Mouse (Mus musculus) E14TG2a.4 (cell line): Measurements from ENCODE around the gene Eef1b2.
A peak's percentile ranks its signal among the peaks of the same experiment; 100 is the strongest.
"Not testable (repeated sequence)": the region's sequence is repeated elsewhere in the genome, so short reads cannot be mapped to it uniquely, and the experiment has no call there.

ENCODE experiments used
- H3K27me3 ChIP-seq: 2 replicates; pipeline ENCODE4 v1.6.1; 2014; ENCODE audit warnings: low read length, control low read depth; ENCODE audit not compliant: insufficient read depth
- H3K36me3 ChIP-seq: 2 replicates; pipeline ENCODE4 v1.6.1; 2014; ENCODE audit warnings: low read length, control low read depth; ENCODE audit not compliant: insufficient read depth
- H3K4me1 ChIP-seq: replicated peaks from 2 replicates; pipeline ENCODE4 v1.6.1; 2014; ENCODE audit warnings: low read depth, low read length, control low read depth
- H3K4me3 ChIP-seq: replicated peaks from 2 replicates; pipeline ENCODE4 v1.5.1; 2014; ENCODE audit warnings: mild to moderate bottlenecking, low read length
- H3K9me3 ChIP-seq: 2 replicates; pipeline ENCODE4 v1.6.1; 2014; ENCODE audit warnings: low read length, control low read depth
- CTCF ChIP-seq: conservative IDR thresholded peaks from 2 replicates; pipeline ENCODE4 v1.5.1; 2014; ENCODE audit warnings: low read length
- NANOG ChIP-seq: IDR thresholded peaks from 2 replicates; pipeline ENCODE4 v1.6.1; 2014; ENCODE audit warnings: borderline replicate concordance, low read length, mixed read lengths
- POU5F1 ChIP-seq: IDR thresholded peaks from 2 replicates; pipeline ENCODE4 v1.6.1; 2014; ENCODE audit warnings: low read length, borderline replicate concordance

Gene Eef1b2

GRCm38 (mm10) chr1:63182212-63182611 lies 5.6 kb downstream of the Eef1b2 start:
- no peaks in the 10 kb centered on the region for H3K27me3 ChIP-seq
- H3K4me3 ChIP-seq, result no peak overlapping the region
- H3K36me3 ChIP-seq, result peaks cover 48% of the 10 kb centered on the region
- H3K9me3 ChIP-seq, result peaks cover 8% of the 10 kb centered on the region
- H3K4me1 ChIP-seq, result peaks cover 28% of the 10 kb centered on the region
- TF ChIP-seq NANOG (no peak), POU5F1 (no peak), CTCF (no peak)

DNA sequence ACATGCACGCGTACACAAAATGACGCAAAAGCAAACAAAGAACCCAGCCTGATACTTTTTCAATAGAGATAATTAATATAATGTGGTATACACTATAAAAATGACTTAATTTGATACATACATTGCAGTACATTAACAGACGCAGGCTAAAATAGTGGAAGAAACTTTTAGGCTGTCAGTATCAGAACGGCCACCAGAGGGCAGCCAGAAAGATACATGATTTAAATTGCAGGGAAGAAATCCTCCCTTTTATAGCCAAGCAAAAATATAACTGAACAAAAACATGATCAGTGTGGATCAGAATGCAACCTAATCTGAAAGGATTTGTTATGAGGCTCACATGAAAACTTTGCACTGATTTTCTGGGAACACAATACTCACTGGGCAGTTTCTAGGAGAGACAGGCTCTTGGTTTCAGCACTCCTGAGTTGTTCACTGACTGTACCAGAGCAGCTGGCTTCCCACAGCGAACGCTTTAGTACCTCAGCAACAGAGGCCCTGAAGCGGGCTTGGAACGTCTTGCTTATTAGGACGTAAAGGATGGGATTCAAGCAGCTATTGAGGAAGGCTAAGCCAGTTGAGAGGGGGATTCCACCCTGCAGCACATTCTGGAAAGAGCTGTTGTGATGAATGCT lies 6.1 kb downstream of the Eef1b2 start:
- TF ChIP-seq POU5F1 (no peak), CTCF (peak; percentile 79)
- Histone ChIP-seq H3K27me3 (no peaks in the 10 kb centered on the region), H3K4me1 (peaks cover 28% of the 10 kb centered on the region), H3K4me3 (no peak overlapping the region), H3K36me3 (peaks cover 43% of the 10 kb centered on the region), H3K9me3 (peaks cover 8% of the 10 kb centered on the region)

DNA sequence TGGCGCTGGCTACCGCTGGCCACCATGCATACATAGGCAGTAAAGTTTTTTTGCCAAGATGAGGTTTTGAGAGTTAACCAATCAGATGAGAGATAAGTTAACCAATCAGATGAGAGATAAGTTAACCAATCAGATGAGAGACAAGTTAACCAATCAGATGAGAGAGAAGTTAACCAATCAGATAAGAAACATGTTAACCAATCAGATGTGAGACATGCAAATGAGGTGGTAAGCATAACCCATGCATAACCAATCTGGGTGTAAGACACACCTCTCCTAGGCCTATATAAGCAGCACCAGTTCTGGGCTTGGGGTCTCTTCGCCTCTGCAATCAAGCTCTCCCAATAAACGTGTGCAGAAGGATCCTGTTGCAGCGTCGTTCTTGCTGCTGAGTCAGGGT lies 8.8 kb downstream of the Eef1b2 start:
- not testable (repeated sequence) for H3K4me1 ChIP-seq, H3K4me3 ChIP-seq, H3K9me3 ChIP-seq, H3K27me3 ChIP-seq
- peaks cover 18% of the 10 kb centered on the region for H3K36me3 ChIP-seq

GRCm38 (mm10) chr1:63188536-63188935 lies 11.9 kb downstream of the Eef1b2 start:
- TF ChIP-seq CTCF, result no peak
- TF ChIP-seq NANOG, result no peak
- TF ChIP-seq POU5F1, result no peak
- Histone ChIP-seq H3K27me3 (no peaks in the 10 kb centered on the region), H3K4me3 (no peak overlapping the region), H3K9me3 (peaks cover 8% of the 10 kb centered on the region), H3K36me3 (no peaks in the 10 kb centered on the region), H3K4me1 (peaks cover 4% of the 10 kb centered on the region; the same call in 1 of the 2 replicates)

- Histone ChIP-seq H3K36me3 (no peaks in the 10 kb centered on the region), H3K9me3 (peaks cover 4% of the 10 kb centered on the region), H3K4me1 (peaks cover 6% of the 10 kb centered on the region; the same call in 1 of the 2 replicates), H3K27me3 (no peaks in the 10 kb centered on the region), H3K4me3 (no peak overlapping the region)
- TF ChIP-seq POU5F1 (no peak), NANOG (no peak), CTCF (no peak)
Measured at GRCm38 (mm10) chr1:63190851-63191250, 14.2 kb downstream of the Eef1b2 start.

DNA sequence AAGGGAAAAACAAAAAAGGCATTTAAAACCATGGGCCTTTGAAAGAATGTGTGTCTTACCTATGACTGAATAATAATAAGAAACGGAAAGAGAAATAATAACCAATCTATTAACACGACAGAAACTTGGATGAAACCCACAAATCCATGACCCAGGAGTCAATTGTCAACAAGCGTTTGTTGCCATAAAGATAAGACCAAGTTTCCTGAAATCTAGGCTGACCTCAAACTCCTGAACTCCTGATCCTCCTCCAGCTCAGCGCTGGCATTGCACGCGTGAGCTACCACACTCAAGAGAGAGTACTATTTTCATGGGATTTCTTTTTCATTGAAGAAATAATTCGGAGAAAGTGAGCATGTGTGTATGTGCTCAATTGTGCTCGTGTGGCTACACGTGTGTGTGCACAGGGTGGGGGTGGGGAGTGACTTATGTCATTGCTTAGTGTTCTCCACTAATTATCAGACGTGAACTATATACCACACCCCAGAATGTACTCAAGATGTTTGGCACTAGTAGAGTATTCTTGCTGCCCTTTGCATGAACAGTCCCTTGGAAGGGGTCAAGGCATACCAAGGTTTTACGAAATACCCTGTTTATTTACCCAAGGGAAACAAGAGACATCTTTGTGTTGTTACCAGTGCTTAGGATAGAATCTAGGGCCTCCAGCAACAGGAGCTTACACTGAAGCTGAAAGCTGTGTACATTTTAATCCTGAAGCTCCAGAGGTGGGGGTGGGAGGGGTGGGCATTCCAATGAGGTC lies 15.9 kb downstream of the Eef1b2 start:
- Histone ChIP-seq H3K4me1 (peaks cover 6% of the 10 kb centered on the region; the same call in 1 of the 2 replicates), H3K9me3 (peaks cover 5% of the 10 kb centered on the region; the same call in 1 of the 2 replicates), H3K36me3 (no peaks in the 10 kb centered on the region), H3K4me3 (no peak overlapping the region), H3K27me3 (no peaks in the 10 kb centered on the region)
- TF ChIP-seq CTCF, result no peak
- no peak for TF ChIP-seq POU5F1
- no peak for TF ChIP-seq NANOG

- no peaks in the 10 kb centered on the region for H3K36me3 ChIP-seq
- H3K4me1 ChIP-seq, result peaks cover 6% of the 10 kb centered on the region; the same call in 1 of the 2 replicates
- H3K4me3 ChIP-seq, result no peak overlapping the region
- no peak for TF ChIP-seq CTCF
- TF ChIP-seq NANOG, result no peak
- TF ChIP-seq POU5F1, result no peak
- H3K9me3 ChIP-seq, result peaks cover 39% of the 10 kb centered on the region
- no peaks in the 10 kb centered on the region for H3K27me3 ChIP-seq
Measured at GRCm38 (mm10) chr1:63195848-63196512, 19.4 kb downstream of the Eef1b2 start.

GRCm38 (mm10) chr1:63199387-63199786 lies 22.8 kb downstream of the Eef1b2 start:
- Histone ChIP-seq H3K36me3 (peaks cover 11% of the 10 kb centered on the region), H3K4me3 (no peak overlapping the region), H3K9me3 (peaks cover 68% of the 10 kb centered on the region), H3K4me1 (peaks cover 5% of the 10 kb centered on the region), H3K27me3 (no peaks in the 10 kb centered on the region)
- TF ChIP-seq NANOG, result no peak
- TF ChIP-seq POU5F1, result no peak
- no peak for TF ChIP-seq CTCF
